Mouse (Mus musculus) spleen, embryonic (tissue): ENCODE results near the gene Inip.

Source experiments
- CTCF ChIA-PET: fragments of 350-600 bp; sonication (Branson Sonifier 250); formaldehyde crosslinking; loops from one replicate; lab custom pipeline; 2022; lab: Charles Lee

Inip gene

DNA sequence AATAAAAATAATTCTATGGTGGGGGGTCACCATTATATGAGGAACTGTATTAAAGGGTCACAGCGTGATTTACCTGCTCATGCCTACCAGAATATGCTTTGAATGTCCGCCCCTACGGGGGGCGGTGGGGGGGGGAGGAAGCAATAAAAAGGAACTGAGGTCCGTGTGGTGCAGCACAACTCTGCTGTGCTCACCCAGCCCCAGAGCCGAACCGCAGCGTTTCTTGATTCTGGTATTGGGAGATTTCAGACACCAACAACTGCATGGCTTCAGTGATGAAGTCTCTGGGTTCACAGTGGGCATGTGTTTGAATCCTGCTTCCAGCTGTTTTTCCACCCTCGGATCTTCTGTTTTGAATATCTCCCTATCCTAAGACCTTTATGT is 73.5 kb downstream of the Inip start:
- CTCF ChIA-PET, result interaction anchor here (0.6 kb wide), 1 partner anchor 65 kb away, joined by 7 read pairs; no protein-coding TSS in a partner anchor

DNA sequence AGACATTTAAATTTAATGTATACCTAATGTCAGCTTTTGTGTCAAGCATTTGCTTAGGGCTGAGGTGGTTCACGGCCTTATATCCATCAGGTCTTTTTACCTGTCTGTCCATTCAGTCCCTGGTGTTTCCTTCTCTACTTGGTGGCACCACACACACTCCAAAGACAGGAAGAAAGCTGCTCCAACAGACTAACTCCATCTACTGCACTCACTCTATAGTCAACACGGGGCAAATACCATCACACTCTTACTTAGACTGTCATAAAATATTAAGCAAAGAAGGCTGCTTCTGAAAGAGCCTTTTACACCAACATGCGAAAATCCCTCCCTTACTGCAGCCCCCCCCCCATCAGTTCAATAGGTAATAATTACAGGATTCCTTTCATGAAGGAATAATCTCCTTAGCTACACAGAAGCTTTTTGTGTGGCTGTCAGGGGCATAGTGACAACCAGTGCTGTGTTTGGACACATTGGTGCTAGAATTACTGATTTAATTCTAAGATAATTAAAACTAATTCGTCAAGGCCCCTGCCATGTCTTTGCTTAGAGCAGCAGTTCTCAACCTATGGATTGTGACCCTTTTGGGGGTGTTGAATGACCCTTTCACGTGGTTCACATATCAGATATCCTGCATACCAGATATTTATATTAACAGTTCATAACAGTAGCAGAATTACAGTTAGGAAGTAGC is 74.1 kb downstream of the Inip start:
- CTCF ChIA-PET, result interaction anchor here (0.6 kb wide), 2 partner anchors 29 to 65 kb away, joined by 5 to 7 read pairs; no protein-coding TSS in a partner anchor

DNA sequence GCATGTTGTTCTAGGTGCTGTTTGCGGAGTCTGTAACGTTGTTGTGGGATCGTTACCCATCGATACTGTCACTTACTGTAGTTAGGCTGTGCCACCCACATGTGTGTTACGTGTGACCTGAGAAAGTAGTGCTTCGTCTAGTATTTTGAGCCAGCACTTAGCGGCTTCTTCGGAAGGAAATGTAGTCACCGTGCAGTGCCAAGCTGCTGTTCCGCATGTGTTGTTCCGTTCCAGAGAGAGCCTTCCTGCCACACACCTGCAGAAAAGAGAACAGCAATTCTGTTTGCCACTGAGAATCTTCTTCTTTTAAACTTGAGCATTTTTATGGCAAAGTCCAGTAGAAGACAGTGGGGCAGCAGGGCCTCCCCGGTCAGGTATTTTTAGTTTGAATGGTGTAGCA is 74.9 kb downstream of the Inip start:
- CTCF ChIA-PET, result no interaction called here

DNA sequence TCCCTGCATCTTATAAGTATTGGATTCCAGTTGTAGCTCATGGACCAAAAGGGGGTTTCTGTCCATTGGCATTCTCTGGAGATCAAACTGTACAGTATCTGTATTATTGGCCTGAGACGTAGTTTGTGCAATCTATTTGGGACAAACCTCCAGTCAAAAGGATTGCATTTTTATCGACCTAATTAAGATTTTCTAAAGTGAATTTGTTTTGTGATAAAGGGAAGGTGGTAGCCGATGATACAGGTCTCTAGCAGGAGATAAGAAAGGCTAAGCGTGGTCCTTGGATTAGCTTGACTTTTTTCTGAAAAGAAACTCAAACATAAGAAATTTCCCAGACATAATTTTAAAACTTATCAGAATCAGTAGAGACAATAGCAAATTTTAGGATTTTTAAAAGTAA is 75.8 kb downstream of the Inip start:
- CTCF ChIA-PET, result no interaction called here

DNA sequence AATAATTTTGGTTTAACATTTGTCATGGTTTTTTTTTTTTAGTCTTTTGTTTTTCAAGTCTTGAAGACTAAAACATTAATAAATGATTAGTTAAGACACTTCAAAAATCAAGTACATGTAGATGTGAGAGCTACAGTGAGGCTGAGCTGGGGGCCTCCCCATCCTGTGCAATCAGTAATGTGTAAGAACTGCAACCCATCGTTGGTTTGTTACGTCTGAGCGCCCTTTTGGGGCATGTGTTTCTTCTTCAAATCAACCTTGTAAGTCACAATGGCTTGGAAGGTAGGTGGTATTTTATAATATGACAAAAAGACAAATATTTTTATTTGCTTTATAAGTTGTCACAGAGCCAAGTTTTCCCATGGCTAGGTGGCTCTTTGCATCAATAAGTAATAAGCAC is 79.6 kb downstream of the Inip start:
- CTCF ChIA-PET, result no interaction called here
